Mouse (Mus musculus): ENCODE data around the gene Kdr.

The Kdr gene

DNA sequence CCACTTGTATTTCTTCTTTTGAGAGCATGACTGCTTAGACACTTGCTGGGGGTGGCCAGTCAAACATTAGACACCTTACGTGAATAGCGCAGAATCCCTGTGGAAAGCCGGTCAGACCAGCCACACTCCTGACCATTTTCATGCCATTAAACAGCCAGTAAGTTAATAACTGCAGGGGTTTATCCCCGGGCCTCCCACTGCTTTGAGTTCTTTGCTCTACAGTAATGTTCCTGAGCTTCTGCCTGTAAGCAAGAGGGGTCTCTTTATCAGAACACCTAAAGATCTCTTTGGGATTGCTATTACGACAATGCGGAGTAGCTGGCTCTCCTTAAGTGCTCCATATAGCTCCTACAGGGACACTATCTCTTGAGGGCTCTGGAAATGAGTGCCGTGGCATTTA, 58.7 kb downstream of the Kdr start:
- no peak for DNase-seq (ENCODE audit: extremely low spot score)

GRCm38 (mm10) chr5:75918139-75918538, 60.1 kb downstream of the Kdr start:
- no peak for DNase-seq (ENCODE audit: extremely low spot score)

GRCm38 (mm10) chr5:75917231-75917630, 61.0 kb downstream of the Kdr start:
- no peak for DNase-seq (ENCODE audit: extremely low spot score)

- no peak for DNase-seq (ENCODE audit: extremely low spot score)
These were observed 72.2 kb downstream of the Kdr start for GRCm38 (mm10) chr5:75906102-75906501.

DNA sequence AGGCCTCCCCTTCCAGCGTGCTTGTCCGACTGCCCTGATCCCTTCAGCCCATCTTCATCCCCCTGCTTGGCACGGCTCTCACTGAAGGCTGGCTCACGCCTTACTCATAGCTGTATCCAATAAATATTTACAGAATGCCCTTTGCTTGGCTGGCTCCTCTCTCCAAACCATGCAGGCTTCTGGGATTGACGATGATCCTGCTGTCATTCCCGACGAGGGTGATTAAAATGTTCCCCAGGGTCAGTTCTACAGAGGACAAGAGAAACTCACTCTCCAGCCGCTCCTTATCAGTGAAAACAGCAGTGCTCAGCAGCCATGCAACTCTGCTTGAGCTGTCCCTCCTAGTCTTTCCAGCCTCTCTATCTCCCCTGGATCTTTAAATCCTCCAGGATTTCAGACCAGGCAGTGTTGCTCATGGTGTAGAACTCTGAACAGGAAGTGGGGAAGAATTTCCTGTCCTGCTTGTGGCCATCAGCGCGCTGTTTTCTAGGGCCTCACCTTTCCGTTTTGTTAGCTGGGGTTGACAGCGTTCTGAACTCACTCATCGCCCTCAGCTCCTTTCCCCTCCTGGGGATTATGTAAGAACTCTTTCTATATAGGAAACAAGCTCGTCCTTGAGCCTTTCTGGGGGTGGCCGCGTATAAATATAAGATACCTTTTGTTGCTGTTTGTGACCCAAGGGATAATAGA, 77.9 kb downstream of the Kdr start:
- DNase-seq (ENCODE audit: extremely low spot score), result no peak

- no peak for DNase-seq (ENCODE audit: extremely low spot score)
These were observed 82.9 kb downstream of the Kdr start for GRCm38 (mm10) chr5:75895351-75895750.

DNA sequence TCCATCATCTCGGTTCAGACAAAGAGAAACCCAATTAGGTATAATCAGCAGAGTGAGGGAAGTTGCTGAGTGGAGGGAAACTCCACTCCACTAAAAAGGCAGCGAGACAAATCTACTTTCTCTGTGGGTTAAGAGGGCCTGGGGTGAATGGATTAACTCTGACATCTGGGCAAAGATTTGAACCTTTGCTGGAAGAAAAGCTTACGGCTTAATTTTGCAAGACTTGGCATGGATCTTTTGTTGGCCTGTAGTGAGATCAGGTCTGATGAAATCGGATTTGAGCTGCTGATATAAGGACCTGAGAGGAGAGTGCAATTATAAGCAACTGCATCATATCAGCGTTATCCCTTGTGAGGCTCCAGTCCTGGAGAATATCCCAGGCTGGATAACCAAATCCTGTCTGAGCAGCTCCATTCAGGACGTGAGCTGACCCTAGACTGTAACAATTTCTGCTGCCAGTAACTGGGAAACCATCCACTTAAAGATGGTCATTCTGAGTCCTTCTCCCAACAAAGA, 85.2 kb downstream of the Kdr start:
- DNase-seq (ENCODE audit: extremely low spot score), result no peak
